Mouse (Mus musculus) olfactory bulb, adult 2 months (tissue): ENCODE measurements around the gene Rpl31.

Experiments used
- CTCF ChIP-seq: fragments of 200-500 bp; IDR thresholded peaks from 2 replicates; pipeline ENCODE4 v1.5.1; 2012; ENCODE audit warnings: low read depth, mild to moderate bottlenecking, low read length, moderate library complexity; ENCODE audit not compliant: insufficient read depth
- POLR2A ChIP-seq: fragments of 200-500 bp; IDR thresholded peaks from 2 replicates; pipeline ENCODE4 v1.6.1; 2012; ENCODE audit warnings: mild to moderate bottlenecking, low read depth, low read length, moderate library complexity; ENCODE audit not compliant: insufficient read depth

DNA sequence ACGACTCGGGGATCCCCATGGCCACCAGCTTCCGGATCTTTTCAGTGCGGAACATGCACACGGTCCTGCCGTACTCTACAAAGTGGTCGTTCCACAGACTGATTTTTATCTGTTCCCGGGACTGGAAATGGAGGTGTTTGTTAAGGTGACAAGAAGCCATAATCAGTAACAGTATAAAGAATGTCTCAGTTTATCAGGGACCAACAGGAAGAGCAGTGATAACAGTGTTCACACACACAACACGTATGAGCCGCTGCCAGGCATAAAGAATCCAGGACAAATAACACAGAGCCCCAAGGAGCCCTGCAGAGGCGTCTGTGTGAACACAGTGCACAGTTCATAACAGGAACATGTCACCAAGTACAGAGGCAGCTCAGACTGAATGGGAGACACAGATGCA is 21.7 kb downstream of the Rpl31 start:
- TF ChIP-seq POLR2A = no peak
- TF ChIP-seq CTCF = no peak
